Mouse (Mus musculus): ENCODE data around the gene Ppia.

DNA sequence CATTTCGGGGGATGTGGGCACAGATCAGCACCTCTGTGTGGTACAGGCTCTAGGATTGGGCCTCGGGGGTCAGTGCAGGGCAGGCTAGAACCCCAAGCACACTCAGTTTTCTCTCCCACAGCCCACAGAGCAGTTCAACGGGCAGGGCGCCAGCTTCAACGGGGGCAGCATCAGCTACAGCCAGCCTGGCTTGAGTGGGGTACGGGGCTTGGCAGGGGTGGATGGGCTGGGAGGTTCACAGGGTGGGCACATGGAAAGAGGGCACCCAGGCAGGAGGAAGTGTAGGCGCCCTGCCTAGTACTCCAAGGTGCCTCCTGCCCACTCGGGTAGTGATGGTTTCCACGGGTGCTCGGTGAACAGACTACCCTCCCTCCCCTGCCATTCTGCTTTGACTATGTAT is 17.1 kb upstream of the Ppia start:
- no peak for TF ChIP-seq CTCF (IDR thresholded peaks at IDR 0.05; ENCODE audit: control insufficient read depth, insufficient read depth, insufficient replicate concordance, low read depth, low read length)
- no peak for TF ChIP-seq POLR2A (IDR thresholded peaks at IDR 0.05; ENCODE audit: control insufficient read depth, low read depth, low read length)

All from testis, adult 2 months (tissue).